Mouse (Mus musculus): ENCODE data around the gene Gm16253. TPM values are rescaled to one million over a fixed set of nuclear protein-coding genes. Genes with fewer than 3 reads are reported as not detected.
A peak's percentile ranks its signal among the peaks of the same experiment; 100 is the strongest.

Gene Gm16253
- total RNA-seq, 2 experiments from 2014 or later: 1.2 to 2.0 TPM

GRCm38 (mm10) chr3:96571896-96572698 is 4.7 kb upstream of the Gm16253 start:
- DNase-seq (ENCODE audit: low spot score): peak; percentile 65

DNA sequence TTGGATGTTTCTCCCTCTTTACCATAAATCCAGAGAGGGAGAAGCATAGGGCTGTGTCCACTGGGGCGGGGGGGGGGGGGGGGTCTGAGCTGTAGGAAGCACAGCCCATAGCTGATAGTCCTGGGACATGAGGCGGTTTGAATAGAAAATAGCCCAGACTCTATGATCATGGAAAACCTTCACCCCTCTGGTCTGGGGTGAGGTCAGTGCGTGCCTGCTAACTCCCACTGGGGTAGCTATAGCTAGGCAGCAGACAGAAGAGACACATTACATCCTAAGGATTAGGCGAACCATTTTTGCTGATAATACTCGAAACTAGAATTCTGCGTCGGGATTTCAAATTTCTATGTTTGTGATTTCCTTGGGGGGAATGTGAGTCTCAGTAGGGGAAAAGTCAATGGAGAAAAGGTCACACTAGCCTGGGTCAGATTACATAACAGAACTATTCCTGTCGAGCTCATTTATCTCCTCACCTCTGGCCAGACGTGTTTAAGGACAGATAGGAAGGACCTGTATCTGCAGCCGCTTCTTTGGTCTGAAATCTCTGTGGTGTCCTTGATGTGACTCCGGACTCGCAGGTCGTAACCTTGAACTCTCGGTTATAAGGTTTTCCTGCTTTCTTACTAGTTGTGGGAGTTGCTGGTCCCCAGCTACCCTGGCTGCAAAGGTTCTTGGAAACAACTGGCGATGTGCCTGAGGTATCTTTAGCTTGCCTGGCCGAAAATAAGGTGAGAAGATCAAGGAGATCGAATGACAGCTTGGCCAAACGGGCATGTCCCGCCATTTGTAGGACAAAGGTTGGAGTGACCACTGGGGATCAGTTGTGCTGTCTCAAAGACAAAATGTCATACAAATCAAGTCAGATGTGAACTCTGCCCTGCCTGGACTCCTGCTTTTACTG is 2.9 kb upstream of the Gm16253 start:
- DNase-seq (ENCODE audit: low spot score): peak; percentile 80

GRCm38 (mm10) chr3:96575272-96575984 is 1.4 kb upstream of the Gm16253 start:
- peak; percentile 86 for DNase-seq (ENCODE audit: low spot score)

DNA sequence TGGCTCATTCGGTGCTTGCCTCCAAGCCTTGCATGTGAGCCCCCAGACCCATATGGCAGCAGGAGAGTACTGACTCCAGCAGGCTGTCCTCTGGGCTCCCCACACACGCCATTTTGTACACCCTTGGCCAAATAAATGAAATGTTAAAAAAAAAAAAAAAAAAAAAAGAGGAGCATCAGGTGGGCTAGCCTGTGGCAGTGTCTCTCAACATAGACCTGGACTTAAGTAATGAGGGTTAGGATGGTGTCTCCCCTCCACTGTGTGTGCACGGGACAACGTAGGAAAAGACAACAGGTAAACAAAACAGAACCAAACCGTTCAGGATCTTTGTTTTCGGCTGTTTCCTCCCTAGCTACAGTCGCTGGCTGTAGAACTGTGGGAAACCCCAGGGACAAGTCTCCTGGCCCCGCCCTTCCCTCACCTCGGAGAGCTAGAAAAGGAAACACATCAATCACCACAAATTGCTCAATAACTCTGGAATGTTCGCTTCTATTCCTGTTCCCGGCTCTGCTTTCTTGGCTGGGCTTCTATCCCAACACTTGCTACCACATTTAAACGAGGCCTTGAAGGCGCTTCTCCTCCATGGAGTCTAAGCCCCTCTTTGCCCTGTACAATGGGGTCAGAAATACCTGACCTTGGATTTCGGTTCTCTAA is 652 bp upstream of the Gm16253 start:
- peak; percentile 91 for DNase-seq (ENCODE audit: low spot score)

- no peak for DNase-seq (ENCODE audit: low spot score)
Observed at GRCm38 (mm10) chr3:96577566-96577965, 782 bp downstream of the Gm16253 start.

DNA sequence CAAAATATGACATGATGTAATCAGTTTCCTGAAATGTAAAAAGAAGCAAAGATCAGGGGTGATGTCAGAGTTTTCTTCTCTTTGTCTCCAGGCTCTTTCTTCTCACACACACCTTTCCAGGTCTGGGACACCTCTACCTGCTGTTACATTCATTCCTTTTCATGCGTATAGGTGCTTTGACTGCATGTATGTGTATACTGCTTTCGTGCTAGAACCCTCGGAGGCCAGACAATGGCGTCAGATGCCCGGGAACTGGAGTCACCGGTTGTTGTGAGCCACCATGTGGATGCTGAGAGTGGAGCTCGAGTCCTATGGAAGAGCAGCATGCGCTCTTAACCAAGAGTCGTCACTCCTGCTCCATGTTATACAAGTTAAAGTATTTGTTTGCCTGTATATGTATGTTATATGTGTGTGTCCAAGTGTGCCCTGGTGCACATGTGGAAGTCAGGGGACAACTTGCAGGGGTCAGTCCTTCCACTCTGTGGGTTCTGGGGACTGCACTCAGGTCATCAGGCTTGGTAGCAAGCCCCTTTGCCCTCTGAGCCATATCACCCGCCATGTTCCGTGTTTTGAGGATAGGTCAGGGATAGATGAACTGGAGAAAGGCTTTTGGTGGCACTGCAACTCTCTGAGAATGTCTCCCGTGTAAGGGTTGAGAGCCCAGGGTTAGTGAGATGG is 1.9 kb downstream of the Gm16253 start:
- no peak for DNase-seq (ENCODE audit: low spot score)

GRCm38 (mm10) chr3:96579239-96579750 is 2.5 kb downstream of the Gm16253 start:
- DNase-seq (ENCODE audit: low spot score): no peak

- peak; percentile 93 for DNase-seq (ENCODE audit: low spot score)
Observed at GRCm38 (mm10) chr3:96579885-96580454, 3.2 kb downstream of the Gm16253 start.

DNA sequence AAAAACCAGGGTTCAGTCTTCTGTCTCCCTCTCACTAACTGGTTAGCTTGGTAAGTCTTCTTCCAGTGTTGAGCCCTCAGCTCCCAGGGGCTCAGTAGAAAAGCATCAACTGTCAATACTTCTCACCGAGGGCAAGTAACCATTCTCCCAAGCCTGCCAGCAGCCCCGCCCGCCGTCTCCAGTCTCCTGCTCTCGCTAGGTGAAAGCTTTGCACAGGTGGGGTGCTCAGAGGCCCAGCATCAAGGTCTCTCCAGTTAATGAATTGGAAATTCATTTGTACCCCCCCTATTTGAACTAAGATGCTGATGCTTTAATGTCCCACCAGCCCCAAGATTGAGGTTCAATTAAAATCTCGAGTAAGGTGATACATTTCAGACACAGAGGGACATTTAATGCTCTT is 4.4 kb downstream of the Gm16253 start:
- no peak for DNase-seq (ENCODE audit: low spot score)

DNA sequence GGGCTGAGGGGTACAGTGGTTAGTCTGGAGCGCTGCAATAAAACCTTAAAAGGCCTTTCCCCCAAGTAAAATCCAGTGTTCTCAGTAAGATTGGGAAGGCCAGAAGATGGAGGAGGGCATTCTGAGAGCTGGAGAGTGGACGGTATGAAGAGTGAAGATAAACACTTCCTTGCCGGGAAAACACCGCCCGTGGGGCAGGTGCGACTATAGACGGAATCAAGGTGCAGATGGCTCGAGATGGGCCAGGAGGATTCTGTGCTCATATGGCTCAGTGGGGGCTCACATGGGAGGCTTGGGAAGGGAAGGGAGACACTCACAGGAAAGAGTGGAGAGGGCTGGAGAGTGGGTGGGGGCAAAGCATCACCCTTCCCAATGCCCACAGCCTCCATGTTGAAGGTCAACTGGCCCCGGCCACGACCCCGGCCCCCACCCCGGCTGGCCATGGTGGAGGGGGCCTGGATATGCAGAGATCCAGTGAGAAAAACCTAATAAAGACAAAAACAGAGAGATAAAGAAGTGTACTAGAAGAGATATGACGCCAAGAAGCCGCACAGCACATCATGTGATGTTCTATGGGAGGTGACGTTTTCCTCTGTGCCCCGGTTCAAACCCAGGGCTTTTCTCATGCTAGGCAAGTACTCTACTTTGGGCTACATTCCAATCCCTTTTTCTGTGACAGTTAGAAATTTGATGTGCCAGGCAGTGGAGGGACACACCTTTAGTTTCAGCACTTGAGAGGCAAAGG is 5.2 kb downstream of the Gm16253 start:
- no peak for DNase-seq (ENCODE audit: low spot score)

DNA sequence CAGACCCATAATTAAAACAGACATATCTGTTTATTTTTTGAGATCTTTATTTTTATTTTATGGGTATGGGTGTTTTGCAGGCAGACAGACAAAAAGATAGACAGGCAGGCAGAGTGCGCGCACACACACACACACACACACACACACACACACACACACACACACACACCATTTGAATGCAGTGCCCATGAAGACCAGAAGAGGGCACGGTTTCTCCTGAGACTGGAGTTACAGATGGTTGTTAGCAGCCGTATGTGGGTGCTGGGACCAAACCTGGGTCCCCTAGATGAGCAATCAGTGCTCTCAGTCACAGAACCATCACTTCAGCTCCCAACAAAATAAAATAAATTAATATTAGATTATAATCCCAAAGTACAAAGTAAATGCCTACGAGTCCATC is 6.6 kb downstream of the Gm16253 start:
- DNase-seq (ENCODE audit: low spot score): no peak

DNA sequence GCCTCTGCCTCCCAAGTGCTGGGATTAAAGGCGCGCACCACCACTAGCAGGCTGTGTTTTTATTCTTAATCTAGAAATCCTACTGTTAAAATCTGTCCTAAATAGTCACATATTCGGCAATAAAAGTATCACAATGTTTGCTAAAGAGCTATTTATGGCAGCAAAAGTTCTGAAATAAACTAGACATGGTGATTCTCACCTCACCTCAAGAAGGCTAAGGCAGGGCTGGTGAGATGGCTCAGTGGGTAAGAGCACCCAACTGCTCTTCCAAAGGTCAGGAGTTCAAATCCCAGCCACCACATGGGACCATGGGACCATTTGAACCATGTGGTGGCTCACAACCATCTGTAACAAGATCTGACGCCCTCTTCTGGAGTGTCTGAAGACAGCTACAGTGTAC is 13.9 kb downstream of the Gm16253 start:
- no peak for DNase-seq (ENCODE audit: low spot score)

DNA sequence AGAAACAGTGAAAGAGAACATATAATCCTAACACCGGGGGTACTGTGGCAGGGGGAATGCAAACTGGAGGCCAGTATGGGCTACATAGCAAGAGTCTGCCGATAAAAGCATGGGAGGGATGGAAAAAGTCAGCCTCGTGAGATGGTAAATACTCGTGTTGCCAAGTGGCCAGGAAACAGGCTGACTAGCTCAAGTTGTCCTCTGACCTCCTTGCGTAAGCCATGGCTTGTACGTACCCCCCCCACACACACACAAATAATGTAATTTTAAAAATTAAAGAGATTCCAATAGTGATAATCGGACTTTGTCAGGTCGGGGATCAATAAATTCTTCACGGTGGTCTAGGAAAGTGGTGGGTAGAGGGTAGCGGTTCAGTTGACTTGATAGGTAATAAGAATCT is 16.6 kb downstream of the Gm16253 start:
- DNase-seq (ENCODE audit: low spot score): peak; percentile 57

GRCm38 (mm10) chr3:96593790-96594560 is 17.2 kb downstream of the Gm16253 start, which contains the start of gene Polr3gl:
Gene Polr3gl, minus strand, starts transcription at chr3:96594181.
- DNase-seq (ENCODE audit: low spot score): peak; percentile 96

DNA sequence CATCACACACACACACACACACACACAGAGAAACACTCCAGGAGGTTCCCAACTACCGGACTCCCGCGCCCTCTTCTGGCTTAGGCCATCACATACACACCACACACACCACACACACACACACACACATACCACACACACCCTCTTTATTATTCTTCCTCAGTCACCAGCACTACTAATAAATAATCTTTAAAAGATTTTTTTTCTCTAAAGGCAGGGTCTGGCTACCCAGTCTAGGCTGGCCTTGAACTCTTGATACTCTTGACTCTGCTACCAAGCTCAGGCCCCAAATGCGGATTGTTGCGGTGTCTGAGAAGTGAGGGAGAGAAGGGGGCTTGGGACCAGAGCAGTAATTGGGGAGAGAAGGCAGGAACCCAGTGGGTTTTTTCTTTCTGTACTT is 18.1 kb downstream of the Gm16253 start:
- no peak for DNase-seq (ENCODE audit: low spot score)

DNA sequence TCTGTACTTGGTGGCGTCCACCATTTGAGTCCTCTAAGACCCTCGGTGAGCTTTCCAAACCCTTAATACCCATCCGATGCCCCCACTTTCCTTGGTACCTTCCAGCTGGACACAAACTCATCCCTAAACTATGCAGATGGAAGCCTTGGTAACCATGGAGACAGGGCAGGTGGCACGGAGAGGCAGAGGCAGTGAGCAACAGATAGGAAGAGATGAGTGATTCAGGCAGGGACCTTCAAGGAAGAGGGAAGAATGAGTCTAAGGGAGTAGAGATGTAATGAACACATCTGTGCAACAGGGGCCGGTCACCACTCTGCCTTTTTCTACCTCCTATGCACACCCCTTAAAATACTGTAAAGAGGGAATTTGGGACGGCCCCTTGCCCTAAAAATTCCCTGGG is 18.9 kb downstream of the Gm16253 start:
- DNase-seq (ENCODE audit: low spot score): no peak

DNA sequence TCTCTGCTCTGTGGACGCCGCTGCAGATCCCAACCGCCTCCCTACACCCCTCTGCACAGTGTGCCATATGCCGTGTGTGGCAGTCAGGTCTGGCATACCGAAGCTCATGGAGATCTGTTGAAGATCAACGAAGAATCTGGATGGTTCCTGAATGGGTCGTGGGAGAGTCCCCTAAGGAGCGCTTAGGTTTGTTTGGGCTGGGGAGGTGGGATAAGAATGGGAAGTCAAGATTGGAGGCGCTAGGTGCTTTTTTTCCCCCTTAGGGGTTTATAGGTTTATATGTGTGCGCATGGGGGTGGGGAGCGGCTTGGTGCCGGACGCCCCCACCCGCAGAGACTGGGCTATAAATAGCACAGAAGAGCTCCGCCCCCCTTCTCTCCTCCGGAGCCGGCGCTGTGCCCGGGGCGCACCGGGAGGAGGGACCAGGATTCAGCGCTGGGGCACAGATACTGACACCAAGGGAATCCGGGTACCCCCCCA is 19.5 kb downstream of the Gm16253 start, which contains the start of gene Ankrd34a:
TSS of gene Ankrd34a (plus strand) at position 409 of the 480 bp plus-strand sequence.
- peak; percentile 66 for DNase-seq (ENCODE audit: low spot score)

GRCm38 (mm10) chr3:96596855-96597254 is 20.1 kb downstream of the Gm16253 start:
- no peak for DNase-seq (ENCODE audit: low spot score)

Measured in gastrocnemius, adult 18-20 months (tissue).